Mouse (Mus musculus): ENCODE measurements around the gene Dzip1. TPM values are rescaled to one million over a fixed set of nuclear protein-coding genes. Genes with fewer than 3 reads are reported as not detected.

Gene Dzip1
- 26.8 and 27.3 TPM in 2 replicates for polyA plus RNA-seq (2014; fragmentation: Nextera tagmentation; extraction: Ambion mirVana)

DNA sequence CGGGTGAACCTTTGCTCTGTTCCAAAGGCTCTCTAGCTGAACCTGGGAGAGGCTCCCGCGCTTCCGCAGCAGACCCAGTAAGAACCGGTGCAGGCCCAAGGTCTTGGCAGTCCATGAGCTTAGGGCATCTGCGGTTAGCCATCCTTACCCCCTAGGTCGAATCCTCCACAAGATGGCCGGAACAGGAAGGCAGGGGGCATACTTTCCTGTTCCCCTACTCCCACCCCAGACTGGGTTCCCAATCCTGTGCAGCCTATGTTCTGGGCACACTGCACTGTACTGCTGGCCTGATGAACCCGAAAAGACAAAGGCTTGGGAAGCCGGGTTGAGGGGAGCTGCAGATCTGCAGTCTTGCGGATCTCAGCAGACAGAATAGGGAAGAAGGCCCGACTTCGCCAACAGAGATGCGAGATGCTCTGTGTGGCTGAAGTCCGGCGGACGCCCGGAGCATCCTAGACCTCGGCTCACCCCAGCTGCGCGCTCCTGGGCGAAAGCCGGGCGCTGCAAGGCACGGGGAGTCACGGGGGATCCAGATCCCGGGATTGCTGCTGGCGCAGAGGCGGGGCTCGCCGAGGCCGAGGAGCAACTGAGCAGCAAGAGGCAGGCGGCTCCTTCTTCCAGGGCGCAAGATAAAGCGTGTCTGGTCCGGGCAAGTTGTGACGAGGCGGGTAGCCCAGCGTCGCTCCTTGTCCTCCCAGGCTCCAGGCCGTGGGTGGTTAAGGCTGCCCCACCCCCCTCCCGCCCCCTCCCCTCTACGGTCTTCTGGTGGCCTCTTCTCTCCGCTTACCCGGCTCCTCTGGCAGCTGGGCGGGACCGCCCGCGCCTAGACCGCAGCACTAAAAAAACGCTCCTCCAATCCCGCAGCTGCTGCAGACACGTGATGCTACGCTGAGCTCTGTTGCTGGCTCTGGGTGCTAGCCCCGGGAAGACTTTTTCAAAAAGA lies at the start of gene Dzip1:
TSS of gene Dzip1 (minus strand) at position 788 of the 943 bp plus-strand sequence.
- Histone ChIP-seq H3K4me2 (replicated peaks; ENCODE audit: low read depth, low read length) (peak within 1 kb of the TSS; percentile 62), H3K4me1 (ENCODE audit: control insufficient read depth, insufficient read depth, low read length) (peaks cover 34% of the 10 kb centered on the region), H3K4me3 (ENCODE audit: low read depth, low read length) (peak within 1 kb of the TSS; percentile 69), H3K27ac (ENCODE audit: low read length) (peak within 1 kb of the TSS; percentile 81), H3K27me3 (ENCODE audit: control insufficient read depth, insufficient read depth, low read length) (no peaks in the 10 kb centered on the region), H3K36me3 (ENCODE audit: control insufficient read depth, insufficient read depth, low read length) (peaks cover 2% of the 10 kb centered on the region; the same call in 1 of the 2 replicates), H3K9me3 (ENCODE audit: control insufficient read depth, low read depth, low read length) (no peaks in the 10 kb centered on the region), H3K9ac (replicated peaks; ENCODE audit: low read depth, low read length) (peak within 1 kb of the TSS; percentile 66)
- under 1% methylated on average over 47 of the region's 55 CpGs for WGBS
- ATAC-seq (ENCODE audit: insufficient number of reproducible peaks, insufficient read depth, low FRiP score, low read depth), result peak; percentile 91

DNA sequence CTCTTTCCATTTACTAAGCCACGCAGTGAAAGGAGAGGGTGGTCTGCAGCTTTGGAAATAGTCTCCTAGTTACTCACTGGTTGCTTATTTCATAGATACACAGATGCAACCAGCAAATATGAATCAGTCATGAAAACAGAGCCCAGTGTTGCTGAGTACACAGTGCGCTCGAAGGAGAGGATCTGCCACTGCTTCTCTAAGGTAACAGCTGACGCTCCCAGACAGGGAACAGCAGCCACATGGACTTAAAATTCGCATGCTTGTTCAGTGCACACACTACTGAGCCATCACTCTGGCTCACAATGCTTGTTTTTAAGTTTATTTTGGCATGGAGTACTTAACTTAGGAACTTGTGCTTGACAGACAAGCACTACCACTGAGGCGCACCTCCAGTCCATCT lies 47.0 kb upstream of the Dzip1 start:
- Histone ChIP-seq H3K4me3 (ENCODE audit: low read depth, low read length) (no peak overlapping the region), H3K4me2 (replicated peaks; ENCODE audit: low read depth, low read length) (no peak overlapping the region), H3K9me3 (ENCODE audit: control insufficient read depth, low read depth, low read length) (no peaks in the 10 kb centered on the region), H3K4me1 (ENCODE audit: control insufficient read depth, insufficient read depth, low read length) (no peaks in the 10 kb centered on the region), H3K36me3 (ENCODE audit: control insufficient read depth, insufficient read depth, low read length) (peaks cover 64% of the 10 kb centered on the region), H3K27ac (ENCODE audit: low read length) (no peak overlapping the region), H3K27me3 (ENCODE audit: control insufficient read depth, insufficient read depth, low read length) (no peaks in the 10 kb centered on the region), H3K9ac (replicated peaks; ENCODE audit: low read depth, low read length) (no peak overlapping the region)
- no peak for ATAC-seq (ENCODE audit: insufficient number of reproducible peaks, insufficient read depth, low FRiP score, low read depth)
- WGBS, result 92% methylated on average over 6 of the region's 6 CpGs

- ATAC-seq (ENCODE audit: insufficient number of reproducible peaks, insufficient read depth, low FRiP score, low read depth), result no peak
- Histone ChIP-seq H3K4me3 (ENCODE audit: low read depth, low read length) (no peak overlapping the region), H3K36me3 (ENCODE audit: control insufficient read depth, insufficient read depth, low read length) (peaks cover 39% of the 10 kb centered on the region), H3K27me3 (ENCODE audit: control insufficient read depth, insufficient read depth, low read length) (no peaks in the 10 kb centered on the region), H3K4me1 (ENCODE audit: control insufficient read depth, insufficient read depth, low read length) (no peaks in the 10 kb centered on the region), H3K4me2 (replicated peaks; ENCODE audit: low read depth, low read length) (no peak overlapping the region), H3K9me3 (ENCODE audit: control insufficient read depth, low read depth, low read length) (no peaks in the 10 kb centered on the region), H3K9ac (replicated peaks; ENCODE audit: low read depth, low read length) (no peak overlapping the region), H3K27ac (ENCODE audit: low read length) (no peak overlapping the region)
- 79% methylated on average over 7 of the region's 7 CpGs for WGBS
These were observed 42.4 kb upstream of the Dzip1 start for GRCm38 (mm10) chr14:118967646-118968045.

- H3K4me3 ChIP-seq (ENCODE audit: low read depth, low read length), result no peak overlapping the region
- H3K4me1 ChIP-seq (ENCODE audit: control insufficient read depth, insufficient read depth, low read length), result no peaks in the 10 kb centered on the region
- WGBS, result 90% methylated on average over 4 of the region's 4 CpGs
- H3K4me2 ChIP-seq (replicated peaks; ENCODE audit: low read depth, low read length), result no peak overlapping the region
- H3K9ac ChIP-seq (replicated peaks; ENCODE audit: low read depth, low read length), result no peak overlapping the region
- peaks cover 24% of the 10 kb centered on the region for H3K36me3 ChIP-seq (ENCODE audit: control insufficient read depth, insufficient read depth, low read length)
- no peak for ATAC-seq (ENCODE audit: insufficient number of reproducible peaks, insufficient read depth, low FRiP score, low read depth)
- no peak overlapping the region for H3K27ac ChIP-seq (ENCODE audit: low read length)
- H3K9me3 ChIP-seq (ENCODE audit: control insufficient read depth, low read depth, low read length), result no peaks in the 10 kb centered on the region
- H3K27me3 ChIP-seq (ENCODE audit: control insufficient read depth, insufficient read depth, low read length), result no peaks in the 10 kb centered on the region
These were observed 40.2 kb upstream of the Dzip1 start for GRCm38 (mm10) chr14:118965356-118966000.

- WGBS, result 90% methylated on average over 3 of the region's 3 CpGs
- H3K4me3 ChIP-seq (ENCODE audit: low read depth, low read length), result no peak overlapping the region
- no peak overlapping the region for H3K9ac ChIP-seq (replicated peaks; ENCODE audit: low read depth, low read length)
- H3K9me3 ChIP-seq (ENCODE audit: control insufficient read depth, low read depth, low read length), result no peaks in the 10 kb centered on the region
- peaks cover 30% of the 10 kb centered on the region for H3K36me3 ChIP-seq (ENCODE audit: control insufficient read depth, insufficient read depth, low read length)
- no peaks in the 10 kb centered on the region for H3K27me3 ChIP-seq (ENCODE audit: control insufficient read depth, insufficient read depth, low read length)
- H3K27ac ChIP-seq (ENCODE audit: low read length), result no peak overlapping the region
- H3K4me2 ChIP-seq (replicated peaks; ENCODE audit: low read depth, low read length), result no peak overlapping the region
- ATAC-seq (ENCODE audit: insufficient number of reproducible peaks, insufficient read depth, low FRiP score, low read depth), result no peak
- H3K4me1 ChIP-seq (ENCODE audit: control insufficient read depth, insufficient read depth, low read length), result no peaks in the 10 kb centered on the region
These were observed 32.8 kb upstream of the Dzip1 start for GRCm38 (mm10) chr14:118958010-118958409.

DNA sequence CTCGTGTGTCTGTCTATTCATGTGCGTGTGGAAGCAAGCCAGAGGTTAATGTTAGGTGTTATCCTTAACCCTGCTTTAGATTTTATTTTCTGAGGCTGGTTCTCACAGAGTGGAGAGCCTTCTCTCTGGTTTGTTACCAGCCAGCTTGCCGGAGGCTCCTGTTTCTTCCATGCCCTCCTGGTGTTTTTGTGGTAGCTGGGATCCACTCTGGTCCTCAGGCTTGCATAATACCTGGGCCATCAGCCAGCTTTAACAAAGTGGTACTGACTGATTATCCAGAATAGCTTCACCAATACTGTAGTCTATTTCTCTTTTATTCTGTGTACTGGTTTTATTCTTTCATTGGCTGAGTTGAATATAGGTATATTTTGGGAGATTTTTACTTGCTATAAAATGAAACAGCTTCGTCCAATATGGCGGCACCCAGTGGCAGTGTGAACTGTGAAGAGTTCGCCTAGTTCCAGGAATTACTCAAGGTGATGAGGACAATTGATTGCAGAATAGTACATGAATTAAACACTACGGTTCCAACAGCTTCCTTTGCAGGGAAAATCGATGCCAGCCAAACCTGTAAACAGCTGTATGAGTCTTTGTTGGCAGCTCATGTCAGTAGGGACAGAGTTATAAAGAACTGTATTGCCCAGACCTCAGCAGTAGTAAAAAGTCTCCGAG lies 26.8 kb upstream of the Dzip1 start:
- Histone ChIP-seq H3K4me1 (ENCODE audit: control insufficient read depth, insufficient read depth, low read length) (no peaks in the 10 kb centered on the region), H3K9ac (replicated peaks; ENCODE audit: low read depth, low read length) (no peak overlapping the region), H3K27me3 (ENCODE audit: control insufficient read depth, insufficient read depth, low read length) (no peaks in the 10 kb centered on the region), H3K4me3 (ENCODE audit: low read depth, low read length) (no peak overlapping the region), H3K9me3 (ENCODE audit: control insufficient read depth, low read depth, low read length) (no peaks in the 10 kb centered on the region), H3K4me2 (replicated peaks; ENCODE audit: low read depth, low read length) (no peak overlapping the region), H3K36me3 (ENCODE audit: control insufficient read depth, insufficient read depth, low read length) (0 out of 2 replicates have a peak, but pooled peaks cover 10% of the 10 kb centered on the region), H3K27ac (ENCODE audit: low read length) (no peak overlapping the region)
- 95% methylated on average over 9 of the region's 9 CpGs for WGBS
- ATAC-seq (ENCODE audit: insufficient number of reproducible peaks, insufficient read depth, low FRiP score, low read depth), result no peak

GRCm38 (mm10) chr14:118948841-118949240 lies 23.6 kb upstream of the Dzip1 start:
- Histone ChIP-seq H3K27ac (ENCODE audit: low read length) (no peak overlapping the region), H3K4me1 (ENCODE audit: control insufficient read depth, insufficient read depth, low read length) (no peaks in the 10 kb centered on the region), H3K4me2 (replicated peaks; ENCODE audit: low read depth, low read length) (no peak overlapping the region), H3K27me3 (ENCODE audit: control insufficient read depth, insufficient read depth, low read length) (no peaks in the 10 kb centered on the region), H3K36me3 (ENCODE audit: control insufficient read depth, insufficient read depth, low read length) (0 out of 2 replicates have a peak, but pooled peaks cover 3% of the 10 kb centered on the region), H3K9me3 (ENCODE audit: control insufficient read depth, low read depth, low read length) (no peaks in the 10 kb centered on the region), H3K9ac (replicated peaks; ENCODE audit: low read depth, low read length) (no peak overlapping the region), H3K4me3 (ENCODE audit: low read depth, low read length) (no peak overlapping the region)
- 78% methylated on average over 1 of the region's 1 CpGs for WGBS
- no peak for ATAC-seq (ENCODE audit: insufficient number of reproducible peaks, insufficient read depth, low FRiP score, low read depth)

- 74% methylated on average over 2 of the region's 2 CpGs for WGBS
- H3K4me3 ChIP-seq (ENCODE audit: low read depth, low read length), result no peak overlapping the region
- no peaks in the 10 kb centered on the region for H3K36me3 ChIP-seq (ENCODE audit: control insufficient read depth, insufficient read depth, low read length)
- H3K9ac ChIP-seq (replicated peaks; ENCODE audit: low read depth, low read length), result no peak overlapping the region
- H3K4me1 ChIP-seq (ENCODE audit: control insufficient read depth, insufficient read depth, low read length), result 0 out of 2 replicates have a peak, but pooled peaks cover 4% of the 10 kb centered on the region
- ATAC-seq (ENCODE audit: insufficient number of reproducible peaks, insufficient read depth, low FRiP score, low read depth), result no peak
- no peaks in the 10 kb centered on the region for H3K27me3 ChIP-seq (ENCODE audit: control insufficient read depth, insufficient read depth, low read length)
- no peaks in the 10 kb centered on the region for H3K9me3 ChIP-seq (ENCODE audit: control insufficient read depth, low read depth, low read length)
- H3K27ac ChIP-seq (ENCODE audit: low read length), result no peak overlapping the region
- no peak overlapping the region for H3K4me2 ChIP-seq (replicated peaks; ENCODE audit: low read depth, low read length)
These were observed 19.4 kb upstream of the Dzip1 start for GRCm38 (mm10) chr14:118944702-118945101.
